Mouse (Mus musculus): ENCODE results near the gene Mocs1. TPM values are rescaled to one million over a fixed set of nuclear protein-coding genes. Genes with fewer than 3 reads are reported as not detected.
A peak's percentile ranks its signal among the peaks of the same experiment; 100 is the strongest.

Gene Mocs1
- polyA plus RNA-seq, 1 experiment from 2014 or later, result 7.8 TPM

DNA sequence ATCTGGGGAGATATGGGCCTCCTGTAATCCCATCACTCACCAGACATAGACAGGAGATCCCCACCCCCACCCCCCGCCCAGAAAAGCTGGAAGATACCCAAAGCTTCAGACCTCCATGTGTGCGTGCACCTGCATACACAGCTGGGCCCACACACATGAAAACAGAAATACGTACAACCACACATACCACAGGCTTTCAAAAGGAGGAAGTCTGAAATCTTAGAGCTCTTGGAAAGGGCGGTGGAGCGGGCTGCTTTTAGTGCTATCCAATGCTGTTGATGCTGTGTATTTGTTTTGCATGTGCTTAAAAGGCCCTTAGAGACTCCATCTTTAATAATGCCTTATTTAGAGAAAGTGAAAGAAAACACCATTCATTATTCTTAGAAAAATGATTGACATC, 22.2 kb upstream of the Mocs1 start:
- no peaks in the 10 kb centered on the region for H3K27me3 ChIP-seq (replicated peaks; ENCODE audit: control insufficient read depth, insufficient read depth, low read length)
- ATAC-seq (ENCODE audit: low read depth), result peak; percentile 62
- WGBS, result 75% methylated on average over 5 of the region's 5 CpGs

DNA sequence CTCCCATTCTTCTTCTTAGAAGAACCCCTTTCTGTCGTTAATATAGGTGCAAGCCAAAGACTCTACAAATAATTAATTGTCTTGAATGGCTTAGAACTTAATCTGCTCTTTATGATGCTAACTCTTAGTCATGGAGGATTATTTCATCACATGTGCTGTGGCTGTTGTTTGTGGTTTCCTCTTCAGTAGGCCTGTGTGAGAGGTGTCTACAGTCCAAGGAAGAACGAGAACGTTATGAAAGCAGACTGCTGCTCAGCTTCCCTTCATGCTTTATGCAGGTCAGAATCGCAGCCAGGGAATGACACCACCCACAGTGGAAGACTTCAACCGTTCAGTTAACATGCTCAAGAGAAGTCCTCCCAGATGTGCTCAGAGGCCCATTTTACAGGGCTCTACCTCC, 15.2 kb upstream of the Mocs1 start:
- Histone ChIP-seq H3K4me3 (ENCODE audit: low read depth, low read length) (no peak overlapping the region), H3K9ac (ENCODE audit: low read depth, low read length) (no peak overlapping the region), H3K9me3 (ENCODE audit: control insufficient read depth, low read length) (no peaks in the 10 kb centered on the region), H3K4me2 (ENCODE audit: low read depth, low read length) (no peak overlapping the region), H3K27me3 (replicated peaks; ENCODE audit: control insufficient read depth, insufficient read depth, low read length) (no peaks in the 10 kb centered on the region), H3K27ac (replicated peaks; ENCODE audit: low read depth, low read length) (no peak overlapping the region), H3K4me1 (ENCODE audit: control insufficient read depth, insufficient read depth, low read length) (no peaks in the 10 kb centered on the region), H3K36me3 (ENCODE audit: control insufficient read depth, insufficient read depth, low read length) (no peaks in the 10 kb centered on the region)
- DNase-seq (ENCODE audit: low spot score) (no peak), ATAC-seq (ENCODE audit: low read depth) (no peak)
- WGBS, result 78% methylated on average over 5 of the region's 5 CpGs

More for the DNA sequence above, 22.2 kb upstream of the Mocs1 start:
- Histone ChIP-seq H3K9ac (ENCODE audit: low read depth, low read length) (no peak overlapping the region), H3K4me1 (ENCODE audit: control insufficient read depth, insufficient read depth, low read length) (no peaks in the 10 kb centered on the region), H3K4me3 (ENCODE audit: low read depth, low read length) (no peak overlapping the region), H3K4me2 (ENCODE audit: low read depth, low read length) (no peak overlapping the region), H3K36me3 (ENCODE audit: control insufficient read depth, insufficient read depth, low read length) (no peaks in the 10 kb centered on the region), H3K9me3 (ENCODE audit: control insufficient read depth, low read length) (no peaks in the 10 kb centered on the region), H3K27ac (replicated peaks; ENCODE audit: low read depth, low read length) (no peak overlapping the region)
- DNase-seq (ENCODE audit: low spot score), result no peak

DNA sequence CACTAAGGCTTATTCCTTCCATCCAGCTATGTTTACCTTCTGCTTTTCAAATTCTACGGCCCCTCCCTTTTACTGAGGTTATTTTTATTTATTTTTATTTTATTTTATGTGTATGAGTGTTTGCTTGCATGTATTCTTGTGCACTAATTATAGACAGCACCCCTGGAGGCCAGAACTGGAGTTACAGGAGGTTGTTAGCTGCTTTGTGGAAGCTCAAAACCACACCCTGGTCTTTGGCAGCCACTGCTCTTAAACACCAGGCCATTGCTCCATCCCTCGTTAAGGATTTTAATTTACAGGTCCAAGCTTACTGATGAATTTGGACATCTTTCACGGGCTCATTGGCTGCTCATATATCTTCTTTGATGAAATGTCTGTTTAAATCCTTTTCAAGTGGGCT, 14.6 kb upstream of the Mocs1 start:
- H3K9me3 ChIP-seq (ENCODE audit: control insufficient read depth, low read length), result no peaks in the 10 kb centered on the region
- H3K9ac ChIP-seq (ENCODE audit: low read depth, low read length), result no peak overlapping the region
- no peak for ATAC-seq (ENCODE audit: low read depth)
- H3K27ac ChIP-seq (replicated peaks; ENCODE audit: low read depth, low read length), result no peak overlapping the region
- no peaks in the 10 kb centered on the region for H3K27me3 ChIP-seq (replicated peaks; ENCODE audit: control insufficient read depth, insufficient read depth, low read length)
- H3K36me3 ChIP-seq (ENCODE audit: control insufficient read depth, insufficient read depth, low read length), result no peaks in the 10 kb centered on the region
- 51% methylated on average over 3 of the region's 3 CpGs for WGBS
- H3K4me2 ChIP-seq (ENCODE audit: low read depth, low read length), result no peak overlapping the region
- no peak overlapping the region for H3K4me3 ChIP-seq (ENCODE audit: low read depth, low read length)
- DNase-seq (ENCODE audit: low spot score), result peak; percentile 28
- no peaks in the 10 kb centered on the region for H3K4me1 ChIP-seq (ENCODE audit: control insufficient read depth, insufficient read depth, low read length)

DNA sequence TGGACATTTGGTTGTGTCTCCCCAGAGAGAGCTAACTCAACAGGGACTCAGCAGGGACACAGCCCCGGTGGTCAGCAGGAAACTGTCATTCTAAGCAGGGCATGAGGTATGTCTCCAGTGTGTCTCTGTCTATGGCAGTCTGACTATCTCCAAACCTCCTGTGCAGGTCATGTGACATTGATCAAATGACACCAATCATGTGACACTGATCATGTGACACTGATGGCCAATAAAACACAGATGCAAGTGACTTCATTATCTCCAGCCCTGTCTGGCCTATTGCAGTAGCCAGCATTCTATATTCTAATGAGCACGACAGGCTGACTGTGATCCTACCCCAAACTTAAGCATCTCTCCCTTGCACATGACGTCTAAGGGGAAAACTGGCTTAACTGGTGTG, 11.9 kb upstream of the Mocs1 start:
- H3K36me3 ChIP-seq (ENCODE audit: control insufficient read depth, insufficient read depth, low read length), result no peaks in the 10 kb centered on the region
- no peaks in the 10 kb centered on the region for H3K9me3 ChIP-seq (ENCODE audit: control insufficient read depth, low read length)
- DNase-seq (ENCODE audit: low spot score), result no peak
- no peak overlapping the region for H3K27ac ChIP-seq (replicated peaks; ENCODE audit: low read depth, low read length)
- ATAC-seq (ENCODE audit: low read depth), result no peak
- 81% methylated on average over 3 of the region's 3 CpGs for WGBS
- H3K4me3 ChIP-seq (ENCODE audit: low read depth, low read length), result no peak overlapping the region
- no peak overlapping the region for H3K9ac ChIP-seq (ENCODE audit: low read depth, low read length)
- no peak overlapping the region for H3K4me2 ChIP-seq (ENCODE audit: low read depth, low read length)
- H3K27me3 ChIP-seq (replicated peaks; ENCODE audit: control insufficient read depth, insufficient read depth, low read length), result no peaks in the 10 kb centered on the region
- H3K4me1 ChIP-seq (ENCODE audit: control insufficient read depth, insufficient read depth, low read length), result no peaks in the 10 kb centered on the region

DNA sequence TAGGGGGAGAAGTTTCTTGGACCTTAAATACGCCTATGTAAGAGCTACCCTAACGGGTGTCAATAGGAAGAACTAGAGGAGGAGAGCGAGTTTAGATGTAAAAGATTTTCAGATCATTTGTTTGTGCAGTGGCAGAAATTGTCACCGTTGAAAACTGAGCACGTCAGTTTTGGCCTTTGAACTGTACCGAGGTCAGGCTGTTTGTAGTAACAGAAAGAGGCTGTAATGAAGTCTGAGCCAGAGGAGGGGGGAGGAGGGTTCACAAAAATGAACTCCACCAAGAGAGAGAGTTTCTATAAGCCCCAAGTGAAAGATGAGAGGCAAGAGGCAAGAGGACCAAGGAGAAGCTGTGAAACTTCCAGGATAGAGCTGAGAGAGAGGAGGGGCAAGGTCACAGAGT, 8.3 kb upstream of the Mocs1 start:
- H3K36me3 ChIP-seq (ENCODE audit: control insufficient read depth, insufficient read depth, low read length), result no peaks in the 10 kb centered on the region
- no peak overlapping the region for H3K27ac ChIP-seq (replicated peaks; ENCODE audit: low read depth, low read length)
- H3K9me3 ChIP-seq (ENCODE audit: control insufficient read depth, low read length), result no peaks in the 10 kb centered on the region
- no peaks in the 10 kb centered on the region for H3K4me1 ChIP-seq (ENCODE audit: control insufficient read depth, insufficient read depth, low read length)
- H3K27me3 ChIP-seq (replicated peaks; ENCODE audit: control insufficient read depth, insufficient read depth, low read length), result no peaks in the 10 kb centered on the region
- H3K9ac ChIP-seq (ENCODE audit: low read depth, low read length), result no peak overlapping the region
- ATAC-seq (ENCODE audit: low read depth), result no peak
- DNase-seq (ENCODE audit: low spot score), result no peak
- H3K4me2 ChIP-seq (ENCODE audit: low read depth, low read length), result no peak overlapping the region
- no peak overlapping the region for H3K4me3 ChIP-seq (ENCODE audit: low read depth, low read length)
- 52% methylated on average over 6 of the region's 6 CpGs for WGBS

DNA sequence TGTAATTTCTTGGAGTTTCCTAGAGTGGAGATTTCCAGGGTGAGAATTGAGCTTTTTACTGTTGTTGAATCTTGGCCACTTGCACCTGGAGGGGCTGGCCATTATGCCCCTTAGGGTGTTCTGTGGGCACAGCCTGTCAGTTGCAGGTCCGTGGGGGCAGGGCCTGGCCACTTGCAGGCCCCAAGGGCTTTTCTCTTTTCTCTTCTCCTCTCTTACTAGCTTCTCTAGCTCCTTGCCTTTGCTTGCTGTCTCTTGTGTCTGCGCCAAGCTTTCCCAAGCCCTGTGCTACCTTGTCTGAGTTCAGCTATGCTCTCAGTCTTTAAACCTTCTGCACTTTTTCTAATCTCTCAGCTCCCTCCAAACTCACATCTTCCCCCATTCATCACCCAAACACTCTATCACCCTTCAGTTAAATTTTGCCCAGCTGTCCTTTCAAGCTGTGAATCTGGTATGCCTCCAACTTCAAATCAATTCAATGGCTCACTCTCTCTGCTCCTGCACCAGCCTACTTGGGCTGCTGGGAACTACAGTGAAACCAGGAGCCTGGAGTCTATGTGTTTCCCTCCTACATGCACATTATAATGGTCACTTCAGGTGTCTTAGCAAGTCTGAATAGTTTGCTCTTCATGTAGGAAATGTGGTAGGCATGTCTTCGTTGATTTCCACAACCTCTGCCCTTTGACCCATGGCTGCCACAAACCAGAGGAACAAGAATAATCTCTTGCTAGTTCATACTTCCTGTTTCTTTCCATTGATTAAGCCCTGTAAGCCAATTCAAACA, 5.7 kb upstream of the Mocs1 start:
- no peak overlapping the region for H3K27ac ChIP-seq (replicated peaks; ENCODE audit: low read depth, low read length)

DNA sequence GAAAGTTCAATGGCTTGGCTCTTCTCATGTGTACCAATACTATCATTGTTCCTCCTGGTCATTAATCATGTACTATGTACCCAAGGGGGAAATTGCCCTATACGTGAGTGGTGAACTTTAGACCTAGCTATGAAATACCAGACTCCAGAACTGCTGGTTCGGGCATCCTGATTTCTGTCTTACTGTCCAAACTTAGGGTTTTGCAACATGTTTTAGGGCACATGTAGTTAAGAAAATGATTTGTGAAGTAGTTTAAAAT, 5.2 kb upstream of the Mocs1 start:
- 75% methylated on average over 2 of the region's 2 CpGs for WGBS

More for the DNA sequence above, 5.7 kb upstream of the Mocs1 start:
- no peaks in the 10 kb centered on the region for H3K4me1 ChIP-seq (ENCODE audit: control insufficient read depth, insufficient read depth, low read length)
- DNase-seq (ENCODE audit: low spot score) (no peak), ATAC-seq (ENCODE audit: low read depth) (no peak)
- H3K4me2 ChIP-seq (ENCODE audit: low read depth, low read length), result no peak overlapping the region
- no peaks in the 10 kb centered on the region for H3K36me3 ChIP-seq (ENCODE audit: control insufficient read depth, insufficient read depth, low read length)
- H3K27me3 ChIP-seq (replicated peaks; ENCODE audit: control insufficient read depth, insufficient read depth, low read length), result no peaks in the 10 kb centered on the region
- H3K9ac ChIP-seq (ENCODE audit: low read depth, low read length), result no peak overlapping the region
- no peak overlapping the region for H3K4me3 ChIP-seq (ENCODE audit: low read depth, low read length)
- H3K9me3 ChIP-seq (ENCODE audit: control insufficient read depth, low read length), result no peaks in the 10 kb centered on the region
- 52% methylated on average over 3 of the region's 3 CpGs for WGBS

DNA sequence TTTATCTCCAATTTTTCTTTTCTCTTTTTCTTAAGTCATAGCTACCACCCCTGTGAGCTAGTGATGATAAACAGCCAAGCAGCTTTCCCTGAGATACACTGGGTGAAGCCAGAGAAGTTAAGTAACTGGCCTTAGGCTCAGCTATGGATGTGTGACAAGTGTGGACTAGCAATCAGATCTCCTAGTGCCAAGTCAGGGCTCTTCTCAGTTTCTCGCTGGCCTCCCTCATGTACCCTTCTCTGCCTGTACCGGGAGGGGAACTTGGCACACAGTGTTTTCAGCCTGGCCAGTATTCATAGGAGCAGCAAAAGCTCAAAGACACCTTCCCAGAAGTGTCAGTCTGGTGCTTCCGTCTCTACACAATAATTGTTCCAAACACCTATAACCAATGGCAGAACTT, 4.3 kb upstream of the Mocs1 start:
- ATAC-seq (ENCODE audit: low read depth), result no peak
- DNase-seq (ENCODE audit: low spot score), result no peak
- H3K4me2 ChIP-seq (ENCODE audit: low read depth, low read length), result no peak overlapping the region
- H3K9me3 ChIP-seq (ENCODE audit: control insufficient read depth, low read length), result no peaks in the 10 kb centered on the region
- H3K4me3 ChIP-seq (ENCODE audit: low read depth, low read length), result no peak overlapping the region
- peaks cover 3% of the 10 kb centered on the region; the same call in 1 of the 2 replicates for H3K4me1 ChIP-seq (ENCODE audit: control insufficient read depth, insufficient read depth, low read length)
- WGBS, result 87% methylated on average over 3 of the region's 3 CpGs
- no peaks in the 10 kb centered on the region for H3K27me3 ChIP-seq (replicated peaks; ENCODE audit: control insufficient read depth, insufficient read depth, low read length)
- H3K9ac ChIP-seq (ENCODE audit: low read depth, low read length), result no peak overlapping the region
- no peaks in the 10 kb centered on the region for H3K36me3 ChIP-seq (ENCODE audit: control insufficient read depth, insufficient read depth, low read length)
- no peak overlapping the region for H3K27ac ChIP-seq (replicated peaks; ENCODE audit: low read depth, low read length)

More for the DNA sequence above, 5.2 kb upstream of the Mocs1 start:
- H3K4me2 ChIP-seq (ENCODE audit: low read depth, low read length), result no peak overlapping the region
- no peak overlapping the region for H3K9ac ChIP-seq (ENCODE audit: low read depth, low read length)
- H3K4me3 ChIP-seq (ENCODE audit: low read depth, low read length), result no peak overlapping the region
- no peaks in the 10 kb centered on the region for H3K36me3 ChIP-seq (ENCODE audit: control insufficient read depth, insufficient read depth, low read length)
- no peaks in the 10 kb centered on the region for H3K27me3 ChIP-seq (replicated peaks; ENCODE audit: control insufficient read depth, insufficient read depth, low read length)
- no peak overlapping the region for H3K27ac ChIP-seq (replicated peaks; ENCODE audit: low read depth, low read length)
- ATAC-seq (ENCODE audit: low read depth), result no peak
- DNase-seq (ENCODE audit: low spot score), result no peak
- no peaks in the 10 kb centered on the region for H3K9me3 ChIP-seq (ENCODE audit: control insufficient read depth, low read length)
- no peaks in the 10 kb centered on the region for H3K4me1 ChIP-seq (ENCODE audit: control insufficient read depth, insufficient read depth, low read length)

DNA sequence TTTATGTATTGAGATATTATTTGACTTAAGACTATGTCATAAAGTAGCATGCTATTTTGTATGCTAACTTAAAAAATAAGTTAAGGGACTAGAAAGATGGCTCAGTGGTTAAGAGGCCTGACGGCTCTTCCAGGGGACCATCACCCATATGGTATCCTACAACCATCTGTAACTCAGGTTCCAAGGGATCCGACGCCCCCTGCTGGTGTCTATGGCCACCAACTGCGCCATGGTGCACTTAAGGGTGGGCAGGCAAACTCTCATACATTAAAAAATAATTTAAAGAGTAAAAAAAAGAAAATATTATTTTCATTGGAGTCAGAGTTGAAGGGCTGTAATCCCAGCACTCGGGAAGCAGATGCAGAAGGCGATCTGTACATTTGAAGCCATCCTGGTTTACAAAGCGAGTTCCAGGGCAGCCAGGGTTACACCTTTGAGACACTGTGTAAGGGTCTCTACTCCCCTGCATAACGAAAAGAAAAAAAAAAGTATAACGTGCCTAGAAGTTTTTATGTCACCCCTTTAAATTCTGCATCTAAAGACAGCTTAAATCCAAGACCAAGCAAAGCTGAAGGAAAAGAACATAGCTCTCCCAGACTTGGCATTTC, 427 bp upstream of the Mocs1 start:
- no peaks in the 10 kb centered on the region for H3K9me3 ChIP-seq (ENCODE audit: control insufficient read depth, low read length)
- peak overlapping the region; percentile 79; the same call in 1 of the 2 replicates for H3K9ac ChIP-seq (ENCODE audit: low read depth, low read length)
- H3K4me1 ChIP-seq (ENCODE audit: control insufficient read depth, insufficient read depth, low read length), result peaks cover 27% of the 10 kb centered on the region
- H3K27ac ChIP-seq (replicated peaks; ENCODE audit: low read depth, low read length), result no peak overlapping the region
- peak; percentile 9; the same call in 1 of the 2 replicates for ATAC-seq (ENCODE audit: low read depth)
- 15% methylated on average over 9 of the region's 9 CpGs for WGBS
- H3K36me3 ChIP-seq (ENCODE audit: control insufficient read depth, insufficient read depth, low read length), result no peaks in the 10 kb centered on the region
- DNase-seq (ENCODE audit: low spot score), result no peak
- peak overlapping the region; percentile 64 for H3K4me3 ChIP-seq (ENCODE audit: low read depth, low read length)
- no peaks in the 10 kb centered on the region for H3K27me3 ChIP-seq (replicated peaks; ENCODE audit: control insufficient read depth, insufficient read depth, low read length)
- peak overlapping the region; percentile 42 for H3K4me2 ChIP-seq (ENCODE audit: low read depth, low read length)
